Mouse (Mus musculus) adrenal gland, postnatal 4 days (tissue): ENCODE data around the gene Lgals3. TPM values are rescaled to one million over a fixed set of nuclear protein-coding genes. Genes with fewer than 3 reads are reported as not detected.

Source experiments
- DNase-seq, 2 experiments: peaks; one replicate each; pipeline ENCODE4 v3.0.0; 2021 to 2022; ENCODE audit warnings: low spot score in 2 of 2, mixed read lengths in 2 of 2
- total RNA-seq, 2 experiments: library from RNA; stranded (reverse); gene quantifications; 2 replicates each; pipeline ENCODE4 v1.2.3; 2021

Lgals3 gene
- total RNA-seq, 2 experiments from 2014 or later = 5.9 to 11.8 TPM

- no peak for DNase-seq
These were observed 52.2 kb downstream of the Lgals3 start for GRCm38 (mm10) chr14:47419723-47420276.

GRCm38 (mm10) chr14:47421606-47422005 is 54.1 kb downstream of the Lgals3 start:
- no peak for DNase-seq

DNA sequence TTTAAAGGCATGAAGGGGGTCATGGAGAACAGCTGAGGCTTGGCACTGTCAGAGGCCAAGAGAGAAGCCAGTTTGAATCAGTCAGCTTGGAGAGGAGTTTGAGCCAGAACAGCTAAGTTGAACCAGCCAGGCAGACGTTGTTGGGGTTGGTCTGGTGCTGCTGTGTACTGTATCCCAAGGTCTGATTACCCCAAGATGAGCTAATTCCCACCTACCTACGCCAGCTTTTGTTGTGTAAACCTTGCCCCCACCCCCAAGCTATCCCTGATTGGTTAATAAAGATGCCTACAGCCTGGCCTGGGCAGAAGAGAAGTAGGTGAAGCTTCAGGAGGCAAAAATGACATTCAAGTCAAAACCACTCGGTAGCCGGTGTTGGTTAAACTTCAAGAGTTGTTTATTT is 54.9 kb downstream of the Lgals3 start:
- DNase-seq = no peak

DNA sequence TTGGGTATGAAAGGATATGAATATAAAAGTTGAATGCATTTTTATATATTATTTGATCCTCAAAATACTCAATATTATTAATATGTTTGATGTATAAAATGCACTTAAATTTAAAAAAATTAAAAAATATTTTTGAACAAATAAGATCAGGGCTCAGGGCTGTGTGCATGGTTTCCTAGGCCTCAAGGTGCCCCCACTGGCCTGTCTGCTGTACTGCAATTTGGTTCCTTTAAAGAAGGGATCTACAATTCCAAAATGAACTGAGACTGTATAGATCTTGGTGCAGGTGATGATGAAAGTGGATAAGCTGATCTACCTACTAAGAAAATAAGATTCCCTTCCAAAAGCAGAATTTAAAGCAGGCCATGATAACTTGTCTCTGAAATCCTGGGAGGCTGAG is 65.4 kb downstream of the Lgals3 start:
- no peak for DNase-seq

Other genes with a start within 250 kb of the Lgals3 start
- gene Gch1, start 178.3 kb upstream of the Lgals3 start, total RNA-seq = 10 to 100 TPM; 42.3 to 43.9 TPM
- gene Wdhd1, start 90.9 kb upstream of the Lgals3 start, total RNA-seq = 10 to 100 TPM; 14.9 to 15.7 TPM
- gene Socs4, start 90.8 kb upstream of the Lgals3 start, total RNA-seq = 10 to 100 TPM; 19.2 to 23.9 TPM
- 100 to 1,000 TPM; 106 to 110 TPM for gene Mapk1ip1l, start 69.5 kb upstream of the Lgals3 start, total RNA-seq
- 10 to 100 TPM; 20.6 to 26.8 TPM for gene Dlgap5, start 50.7 kb downstream of the Lgals3 start, total RNA-seq
- 10 to 100 TPM; 30.0 to 30.6 TPM for gene Fbxo34, start 82.7 kb downstream of the Lgals3 start, total RNA-seq
- 10 to 100 TPM; 20.9 to 24.9 TPM for gene Atg14, start 202.9 kb downstream of the Lgals3 start, total RNA-seq